Mouse (Mus musculus): ENCODE data around the gene N4bp2l2. TPM values are rescaled to one million over a fixed set of nuclear protein-coding genes. Genes with fewer than 3 reads are reported as not detected.

N4bp2l2 gene
- polyA plus RNA-seq, 1 experiment from 2014 or later: 30.2 TPM

DNA sequence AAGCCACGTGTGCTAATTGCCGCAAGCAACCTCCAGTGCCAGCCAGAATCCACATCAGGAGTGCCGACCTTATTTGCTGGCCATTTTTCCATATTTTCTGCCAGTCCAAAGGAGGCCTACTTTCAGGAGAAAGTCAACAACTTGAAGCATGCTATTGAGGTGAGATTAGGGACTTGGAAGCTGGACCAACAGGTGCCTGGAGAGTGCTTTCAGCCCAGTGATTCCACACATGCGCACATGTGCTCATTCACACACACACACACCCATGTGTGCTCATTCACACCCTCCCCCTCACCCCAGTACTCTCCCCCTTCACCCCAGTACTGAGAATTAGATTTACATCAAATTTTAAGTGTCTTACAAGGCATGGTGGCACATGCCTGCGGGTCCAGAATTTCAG is 99.0 kb downstream of the N4bp2l2 start:
- Histone ChIP-seq H3K27me3 (replicated peaks; ENCODE audit: control insufficient read depth, insufficient read depth, low read length) (no peaks in the 10 kb centered on the region), H3K9ac (ENCODE audit: low read length) (no peak overlapping the region), H3K36me3 (ENCODE audit: control insufficient read depth, insufficient read depth, low read length) (peaks cover 45% of the 10 kb centered on the region; the same call in 1 of the 2 replicates), H3K9me3 (replicated peaks; ENCODE audit: control insufficient read depth, low read length) (no peaks in the 10 kb centered on the region), H3K4me3 (ENCODE audit: low read depth, low read length) (no peak overlapping the region), H3K4me2 (ENCODE audit: low read length) (no peak overlapping the region), H3K27ac (ENCODE audit: low read depth, low read length) (no peak overlapping the region), H3K4me1 (ENCODE audit: control insufficient read depth, insufficient read depth, low read length) (no peaks in the 10 kb centered on the region)
- ATAC-seq (no peak), DNase-seq (ENCODE audit: low spot score) (no peak)
- WGBS: 88% methylated on average over 5 of the region's 5 CpGs

DNA sequence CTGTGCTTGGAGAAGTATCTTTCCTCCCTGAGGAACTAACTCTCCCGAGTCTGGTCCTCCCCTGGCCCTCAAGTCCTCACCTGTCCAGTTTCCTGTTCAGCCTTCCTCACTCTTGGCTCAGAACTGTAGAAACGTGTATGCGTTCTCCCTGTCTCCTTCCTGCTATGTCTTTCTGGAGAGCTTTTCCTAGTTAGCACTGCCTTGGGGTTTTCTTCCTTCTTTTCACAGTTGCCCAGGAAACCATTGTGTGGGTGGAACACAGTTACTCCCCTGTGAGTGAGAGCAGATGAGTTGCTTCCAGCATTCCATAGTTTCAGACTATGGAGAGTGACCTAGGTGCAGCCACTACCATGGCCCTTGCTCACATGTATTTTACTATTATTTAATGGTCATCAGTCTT is 99.8 kb downstream of the N4bp2l2 start:
- Histone ChIP-seq H3K36me3 (ENCODE audit: control insufficient read depth, insufficient read depth, low read length) (peaks cover 50% of the 10 kb centered on the region; the same call in 1 of the 2 replicates), H3K4me1 (ENCODE audit: control insufficient read depth, insufficient read depth, low read length) (no peaks in the 10 kb centered on the region), H3K27ac (ENCODE audit: low read depth, low read length) (no peak overlapping the region), H3K9ac (ENCODE audit: low read length) (no peak overlapping the region), H3K27me3 (replicated peaks; ENCODE audit: control insufficient read depth, insufficient read depth, low read length) (no peaks in the 10 kb centered on the region), H3K4me2 (ENCODE audit: low read length) (no peak overlapping the region), H3K9me3 (replicated peaks; ENCODE audit: control insufficient read depth, low read length) (no peaks in the 10 kb centered on the region), H3K4me3 (ENCODE audit: low read depth, low read length) (no peak overlapping the region)
- DNase-seq (ENCODE audit: low spot score) (no peak), ATAC-seq (no peak)
- WGBS: 48% methylated on average over 3 of the region's 3 CpGs

DNA sequence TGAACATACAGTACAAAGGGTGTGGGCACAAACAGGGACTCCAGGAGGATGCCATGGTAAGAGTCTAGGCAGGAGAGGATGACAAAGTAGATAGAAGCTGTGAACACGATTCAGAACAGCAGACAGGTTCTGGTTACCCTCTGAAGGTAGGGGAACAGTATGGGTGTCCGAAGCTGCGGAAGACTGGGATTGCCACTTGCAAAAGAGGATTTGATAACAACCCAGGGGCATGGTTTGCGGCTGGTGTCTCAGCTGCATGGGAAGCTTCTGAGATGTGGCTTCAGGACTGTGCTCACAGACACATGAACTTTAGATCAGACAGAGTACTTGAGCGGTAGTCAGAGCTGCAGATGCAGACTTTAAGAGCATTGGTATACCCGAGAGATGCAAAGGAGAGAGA is 101.6 kb downstream of the N4bp2l2 start:
- H3K4me3 ChIP-seq (ENCODE audit: low read depth, low read length): no peak overlapping the region
- H3K9ac ChIP-seq (ENCODE audit: low read length): no peak overlapping the region
- 91% methylated on average over 6 of the region's 6 CpGs for WGBS
- no peaks in the 10 kb centered on the region for H3K4me1 ChIP-seq (ENCODE audit: control insufficient read depth, insufficient read depth, low read length)
- H3K36me3 ChIP-seq (ENCODE audit: control insufficient read depth, insufficient read depth, low read length): peaks cover 53% of the 10 kb centered on the region
- no peaks in the 10 kb centered on the region for H3K27me3 ChIP-seq (replicated peaks; ENCODE audit: control insufficient read depth, insufficient read depth, low read length)
- H3K27ac ChIP-seq (ENCODE audit: low read depth, low read length): no peak overlapping the region
- ATAC-seq (no peak), DNase-seq (ENCODE audit: low spot score) (no peak)
- H3K9me3 ChIP-seq (replicated peaks; ENCODE audit: control insufficient read depth, low read length): no peaks in the 10 kb centered on the region
- H3K4me2 ChIP-seq (ENCODE audit: low read length): no peak overlapping the region

GRCm38 (mm10) chr5:150561783-150562182 is 104.2 kb downstream of the N4bp2l2 start:
- no peak for DNase-seq (ENCODE audit: low spot score)
- Histone ChIP-seq H3K36me3 (ENCODE audit: control insufficient read depth, insufficient read depth, low read length) (peaks cover 51% of the 10 kb centered on the region), H3K4me3 (ENCODE audit: low read depth, low read length) (no peak overlapping the region), H3K9ac (ENCODE audit: low read length) (no peak overlapping the region), H3K4me2 (ENCODE audit: low read length) (no peak overlapping the region), H3K9me3 (replicated peaks; ENCODE audit: control insufficient read depth, low read length) (no peaks in the 10 kb centered on the region), H3K4me1 (ENCODE audit: control insufficient read depth, insufficient read depth, low read length) (no peaks in the 10 kb centered on the region), H3K27me3 (replicated peaks; ENCODE audit: control insufficient read depth, insufficient read depth, low read length) (no peaks in the 10 kb centered on the region), H3K27ac (ENCODE audit: low read depth, low read length) (no peak overlapping the region)
- no peak for ATAC-seq
- WGBS: 89% methylated on average over 5 of the region's 5 CpGs

GRCm38 (mm10) chr5:150561376-150561775 is 104.6 kb downstream of the N4bp2l2 start:
- H3K36me3 ChIP-seq (ENCODE audit: control insufficient read depth, insufficient read depth, low read length): peaks cover 50% of the 10 kb centered on the region
- no peak overlapping the region for H3K4me3 ChIP-seq (ENCODE audit: low read depth, low read length)
- DNase-seq (ENCODE audit: low spot score): no peak

DNA sequence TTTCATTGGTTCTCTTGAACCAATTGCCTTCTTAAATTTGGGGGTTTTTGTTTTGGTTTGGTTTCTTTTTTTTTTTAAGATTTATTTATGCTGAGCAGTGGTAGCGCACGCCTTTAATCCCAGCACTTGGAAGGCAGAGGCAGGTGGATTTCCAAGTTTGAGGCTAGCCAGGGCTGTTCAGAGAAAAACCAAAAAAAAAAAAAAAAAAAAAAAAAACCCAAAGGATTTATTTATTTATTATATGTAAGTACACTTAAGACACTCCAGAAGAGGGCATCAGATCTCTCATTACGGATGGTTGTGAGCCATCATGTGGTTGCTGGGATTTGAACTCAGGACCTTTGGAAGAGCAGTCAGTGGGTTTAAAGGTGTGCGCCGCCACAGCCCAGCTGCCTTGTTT is 105.1 kb downstream of the N4bp2l2 start:
- Histone ChIP-seq H3K4me2 (ENCODE audit: low read length) (no peak overlapping the region), H3K4me1 (ENCODE audit: control insufficient read depth, insufficient read depth, low read length) (no peaks in the 10 kb centered on the region), H3K27me3 (replicated peaks; ENCODE audit: control insufficient read depth, insufficient read depth, low read length) (no peaks in the 10 kb centered on the region), H3K9ac (ENCODE audit: low read length) (no peak overlapping the region), H3K36me3 (ENCODE audit: control insufficient read depth, insufficient read depth, low read length) (peaks cover 50% of the 10 kb centered on the region), H3K9me3 (replicated peaks; ENCODE audit: control insufficient read depth, low read length) (no peaks in the 10 kb centered on the region), H3K27ac (ENCODE audit: low read depth, low read length) (no peak overlapping the region), H3K4me3 (ENCODE audit: low read depth, low read length) (no peak overlapping the region)
- WGBS: 96% methylated on average over 5 of the region's 5 CpGs
- no peak for ATAC-seq
- DNase-seq (ENCODE audit: low spot score): no peak

More at GRCm38 (mm10) chr5:150561376-150561775, 104.6 kb downstream of the N4bp2l2 start:
- no peak for ATAC-seq
- H3K9ac ChIP-seq (ENCODE audit: low read length): no peak overlapping the region
- no peak overlapping the region for H3K4me2 ChIP-seq (ENCODE audit: low read length)
- no peaks in the 10 kb centered on the region for H3K27me3 ChIP-seq (replicated peaks; ENCODE audit: control insufficient read depth, insufficient read depth, low read length)
- no peak overlapping the region for H3K27ac ChIP-seq (ENCODE audit: low read depth, low read length)
- no peaks in the 10 kb centered on the region for H3K4me1 ChIP-seq (ENCODE audit: control insufficient read depth, insufficient read depth, low read length)
- no peaks in the 10 kb centered on the region for H3K9me3 ChIP-seq (replicated peaks; ENCODE audit: control insufficient read depth, low read length)

DNA sequence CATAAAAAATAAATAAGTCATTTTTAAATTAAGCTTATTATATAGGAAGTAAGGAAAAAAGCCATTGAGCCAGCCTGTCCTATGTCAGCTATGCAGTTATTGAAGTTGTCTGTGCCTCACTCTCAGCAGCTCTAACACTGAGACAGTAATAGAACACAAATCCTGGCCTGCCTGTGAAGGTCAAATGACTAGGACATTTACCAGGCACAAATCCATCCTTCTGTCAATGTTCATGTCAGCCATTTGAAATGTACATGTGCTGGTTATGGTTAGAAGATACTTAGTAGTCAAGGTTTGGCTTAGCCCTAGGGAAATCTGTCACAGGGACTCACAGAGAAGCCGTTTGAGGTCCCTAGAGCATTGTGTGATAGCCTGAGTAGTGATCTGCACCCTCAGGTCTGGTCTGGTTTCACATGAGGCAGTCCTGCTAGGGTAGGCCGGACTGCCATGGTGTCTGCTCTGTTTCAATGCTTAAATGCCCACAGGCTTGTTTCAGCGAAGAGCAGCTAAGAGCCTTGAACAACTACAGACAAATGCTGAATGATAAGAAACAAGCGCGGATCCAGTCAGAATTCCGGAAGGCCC is 106.4 kb downstream of the N4bp2l2 start:
- no peak for ATAC-seq
- H3K36me3 ChIP-seq (ENCODE audit: control insufficient read depth, insufficient read depth, low read length): peaks cover 50% of the 10 kb centered on the region
- WGBS: 93% methylated on average over 6 of the region's 6 CpGs

More for the DNA sequence above, 106.4 kb downstream of the N4bp2l2 start:
- DNase-seq (ENCODE audit: low spot score): no peak
- no peaks in the 10 kb centered on the region for H3K27me3 ChIP-seq (replicated peaks; ENCODE audit: control insufficient read depth, insufficient read depth, low read length)
- no peaks in the 10 kb centered on the region for H3K9me3 ChIP-seq (replicated peaks; ENCODE audit: control insufficient read depth, low read length)
- no peak overlapping the region for H3K27ac ChIP-seq (ENCODE audit: low read depth, low read length)
- H3K4me1 ChIP-seq (ENCODE audit: control insufficient read depth, insufficient read depth, low read length): no peaks in the 10 kb centered on the region
- H3K4me2 ChIP-seq (ENCODE audit: low read length): no peak overlapping the region
- no peak overlapping the region for H3K4me3 ChIP-seq (ENCODE audit: low read depth, low read length)
- no peak overlapping the region for H3K9ac ChIP-seq (ENCODE audit: low read length)

Other genes with a start within 250 kb of the N4bp2l2 start
- gene Zar1l, start 148.0 kb downstream of the N4bp2l2 start, polyA plus RNA-seq (2014; fragmentation: Nextera tagmentation; extraction: Ambion mirVana): not detected in 2 replicates
- gene Brca2, start 143.6 kb downstream of the N4bp2l2 start, polyA plus RNA-seq (2014; fragmentation: Nextera tagmentation; extraction: Ambion mirVana): 10.5 and 11.8 TPM in 2 replicates
- gene N4bp2l1, start 69.0 kb downstream of the N4bp2l2 start, polyA plus RNA-seq (2014; fragmentation: Nextera tagmentation; extraction: Ambion mirVana): 7.4 and 10.1 TPM in 2 replicates
- 31.8 and 38.0 TPM in 2 replicates for gene Pds5b, start 7.6 kb upstream of the N4bp2l2 start, polyA plus RNA-seq (2014; fragmentation: Nextera tagmentation; extraction: Ambion mirVana)

All from forebrain, embryonic 14.5 days (tissue).